Mouse (Mus musculus) kidney, postnatal 4 days (tissue): ENCODE measurements around the gene Pald1.

Experiments
- DNase-seq, 2 experiments: peaks; one replicate each; pipeline ENCODE4 v3.0.0; 2021; ENCODE audit warnings: mixed read lengths in 2 of 2

The Pald1 gene

GRCm38 (mm10) chr10:61325782-61326328, 57.5 kb downstream of the Pald1 start:
- DNase-seq, result peak in 1 of 2 experiments; percentile 31

- DNase-seq, result no peak
Measured at GRCm38 (mm10) chr10:61324717-61325116, 58.6 kb downstream of the Pald1 start.

- DNase-seq, result no peak
Measured at GRCm38 (mm10) chr10:61318527-61318926, 64.8 kb downstream of the Pald1 start.

GRCm38 (mm10) chr10:61315324-61315880, 67.9 kb downstream of the Pald1 start:
- DNase-seq, result no peak

GRCm38 (mm10) chr10:61313750-61314149, 69.6 kb downstream of the Pald1 start:
- no peak for DNase-seq

GRCm38 (mm10) chr10:61312754-61313153, 70.6 kb downstream of the Pald1 start:
- DNase-seq, result peak; percentile 39 to 69

- peak in 1 of 2 experiments; percentile 29 for DNase-seq
Measured at GRCm38 (mm10) chr10:61312159-61312558, 71.2 kb downstream of the Pald1 start.

GRCm38 (mm10) chr10:61308706-61309320, 74.5 kb downstream of the Pald1 start:
- no peak for DNase-seq

GRCm38 (mm10) chr10:61305928-61306590, 77.3 kb downstream of the Pald1 start:
- no peak for DNase-seq

GRCm38 (mm10) chr10:61304046-61304445, 79.3 kb downstream of the Pald1 start:
- no peak for DNase-seq

GRCm38 (mm10) chr10:61300996-61301395, 82.3 kb downstream of the Pald1 start:
- peak; percentile 55 to 63 for DNase-seq

- no peak for DNase-seq
Measured at GRCm38 (mm10) chr10:61297477-61297876, 85.9 kb downstream of the Pald1 start, which contains the start of gene Prf1. TSS of gene Prf1 (plus strand) at chr10:61297833.

- no peak for DNase-seq
Measured at GRCm38 (mm10) chr10:61296713-61297445, 86.5 kb downstream of the Pald1 start.

- DNase-seq, result no peak
Measured at GRCm38 (mm10) chr10:61294242-61294641, 89.1 kb downstream of the Pald1 start.

GRCm38 (mm10) chr10:61290479-61290878, 92.9 kb downstream of the Pald1 start:
- no peak for DNase-seq

- DNase-seq, result no peak
Measured at GRCm38 (mm10) chr10:61290016-61290415, 93.3 kb downstream of the Pald1 start.

GRCm38 (mm10) chr10:61286246-61286645, 97.1 kb downstream of the Pald1 start:
- DNase-seq, result peak; percentile 37 to 62

GRCm38 (mm10) chr10:61285271-61285670, 98.1 kb downstream of the Pald1 start:
- peak; percentile 56 to 70 for DNase-seq

GRCm38 (mm10) chr10:61284309-61284708, 99.0 kb downstream of the Pald1 start:
- no peak for DNase-seq

GRCm38 (mm10) chr10:61281115-61281514, 102.2 kb downstream of the Pald1 start:
- no peak for DNase-seq

GRCm38 (mm10) chr10:61277918-61278674, 105.2 kb downstream of the Pald1 start:
- DNase-seq, result peak; percentile 65 to 77

GRCm38 (mm10) chr10:61277051-61277450, 106.3 kb downstream of the Pald1 start:
- no peak for DNase-seq
